Mouse (Mus musculus) heart, postnatal 36 days (tissue): ENCODE data around the gene Josd1. TPM values are rescaled to one million over a fixed set of nuclear protein-coding genes. Genes with fewer than 3 reads are reported as not detected.
A peak's percentile ranks its signal among the peaks of the same experiment; 100 is the strongest.

ENCODE experiments used
- DNase-seq, 2 experiments: peaks; one replicate each; pipeline ENCODE4 v3.0.0; 2021 to 2022
- intact Hi-C: fragments of 180-260 bp; cut with DNase I; formaldehyde crosslinking; loops from one replicate; pipeline ENCODE4 v1.15.1; 2025
- total RNA-seq, 2 experiments: library from RNA; stranded (reverse); gene quantifications; 2 replicates each; pipeline ENCODE4 v1.2.3; 2021

Josd1 gene
- total RNA-seq, result 10 to 100 TPM; 24.2 to 25.0 TPM

DNA sequence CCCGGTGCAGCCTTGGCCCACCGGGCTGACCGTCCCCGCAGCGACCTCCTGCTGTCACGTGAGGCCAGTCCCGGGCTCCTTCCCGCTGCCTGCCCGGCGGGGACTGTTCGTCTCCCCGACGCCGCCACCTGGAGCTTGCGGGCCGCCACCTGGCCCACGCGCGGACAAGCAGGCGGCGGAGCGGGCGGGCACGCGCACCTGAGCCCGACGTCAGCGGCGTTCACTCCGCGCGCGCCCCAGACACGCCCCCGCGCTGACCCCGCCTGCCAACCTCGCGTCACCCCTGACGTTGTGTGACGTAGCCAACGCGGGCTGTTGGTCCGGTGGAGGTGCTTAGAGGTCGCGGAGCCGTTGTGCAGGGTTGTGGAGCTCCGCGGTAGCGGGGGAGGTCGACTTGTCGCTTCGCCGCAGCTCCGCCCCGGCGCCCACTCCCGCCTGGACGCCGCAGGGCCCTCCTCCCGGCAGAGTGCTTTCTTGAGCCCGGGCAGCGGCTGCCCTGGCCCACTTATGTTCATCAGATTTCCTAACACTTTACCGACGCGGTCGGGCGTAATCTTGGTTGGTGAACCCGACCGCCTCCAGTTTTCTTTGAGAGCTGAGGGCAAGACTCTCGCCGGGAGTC is at the start of gene Josd1:
TSS of gene Josd1 (minus strand) at position 274 of the 622 bp plus-strand sequence.
- intact Hi-C loops, result loop anchor here (2.0 kb wide), 3 partner anchors 17 to 47 kb away; partner anchors contain the start of genes Cby1, Fam227a and Tomm22

DNA sequence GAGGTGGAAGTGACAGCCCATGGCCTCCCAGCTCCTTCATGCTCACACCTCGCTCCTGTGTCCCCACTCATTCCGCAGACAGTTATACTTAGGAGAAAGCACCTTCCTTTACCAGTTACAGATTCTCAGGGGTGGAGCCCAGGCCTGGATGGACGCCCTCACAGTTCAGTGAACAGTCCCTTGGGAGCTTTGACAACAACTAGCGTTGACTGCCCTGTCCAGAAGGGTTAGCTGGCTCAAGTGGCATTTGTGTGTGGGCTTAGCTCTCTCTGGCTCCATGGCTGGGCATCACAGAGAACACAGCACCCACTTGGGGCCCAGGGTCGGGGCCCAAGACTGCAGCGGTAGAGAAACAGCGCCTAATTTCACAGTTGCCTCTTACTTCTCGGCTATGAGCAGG is 46.6 kb upstream of the Josd1 start:
- intact Hi-C loops, result loop anchor here (2.0 kb wide), 1 partner anchor 48 kb away; the partner anchor contains the start of gene Josd1
- no peak for DNase-seq

More for the DNA sequence above, at the start of gene Josd1:
- peak; percentile 99 for DNase-seq

DNA sequence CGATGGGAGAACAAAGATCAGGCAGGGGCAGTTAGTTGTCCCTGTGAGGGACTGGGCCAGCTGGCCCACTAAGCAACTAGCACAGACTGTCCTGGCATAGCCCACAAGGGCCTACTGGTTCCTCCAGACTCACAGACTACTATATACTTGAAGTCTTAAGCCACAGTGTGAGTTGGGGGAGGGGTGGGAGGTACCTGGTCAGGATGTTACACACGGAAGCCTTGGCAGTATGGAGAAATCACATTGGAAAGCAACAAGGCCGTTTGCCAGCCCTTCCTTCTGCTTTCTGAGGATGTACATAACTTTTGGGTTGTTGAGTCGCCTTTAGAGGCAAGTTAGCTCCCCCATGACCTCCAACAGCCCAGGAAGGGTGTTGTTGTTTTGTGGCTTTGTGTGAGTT is 45.9 kb upstream of the Josd1 start:
- intact Hi-C loops, result loop anchor here (2.0 kb wide), 1 partner anchor 47 kb away; the partner anchor contains the start of gene Josd1
- no peak for DNase-seq

DNA sequence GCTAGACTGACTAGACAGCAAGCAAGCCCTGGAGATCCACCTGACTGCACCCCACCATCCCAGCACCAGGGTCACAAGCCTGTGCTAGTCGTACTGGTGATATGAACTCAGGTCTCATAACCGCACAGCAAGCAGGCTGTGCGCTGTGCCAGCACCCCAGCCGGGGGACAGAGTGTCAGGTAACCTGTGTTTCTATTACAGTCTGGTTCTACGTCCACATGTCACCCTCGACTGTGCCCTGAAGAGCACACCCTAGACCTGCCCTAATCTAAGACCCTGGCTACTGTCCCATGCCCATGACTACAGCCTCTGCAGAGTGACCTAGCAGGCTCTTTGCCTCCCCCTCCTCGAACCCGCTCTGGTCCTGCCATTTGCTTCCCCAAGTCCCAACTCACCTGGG is 45.5 kb upstream of the Josd1 start:
- intact Hi-C loops, result no loop called here
- DNase-seq, result no peak

DNA sequence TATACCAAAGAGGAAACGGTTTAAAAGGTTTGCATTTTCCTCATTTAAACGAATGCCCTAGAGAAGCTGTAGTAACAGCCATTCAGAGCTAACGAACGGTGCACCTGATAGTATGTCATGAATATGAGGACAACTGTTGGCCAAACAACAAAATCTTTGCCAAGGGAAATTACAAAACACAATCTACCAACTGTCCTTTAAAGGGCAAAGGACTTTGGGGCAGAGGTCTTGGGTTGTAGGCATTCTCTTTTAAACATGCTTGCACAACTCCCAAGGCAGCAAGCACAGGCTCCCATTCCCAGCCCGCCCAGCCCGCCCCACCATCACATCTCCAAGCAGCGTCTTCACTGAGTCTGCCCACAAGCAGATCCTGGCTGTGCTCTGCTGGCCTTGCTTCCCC is 43.8 kb upstream of the Josd1 start:
- intact Hi-C loops, result no loop called here

DNA sequence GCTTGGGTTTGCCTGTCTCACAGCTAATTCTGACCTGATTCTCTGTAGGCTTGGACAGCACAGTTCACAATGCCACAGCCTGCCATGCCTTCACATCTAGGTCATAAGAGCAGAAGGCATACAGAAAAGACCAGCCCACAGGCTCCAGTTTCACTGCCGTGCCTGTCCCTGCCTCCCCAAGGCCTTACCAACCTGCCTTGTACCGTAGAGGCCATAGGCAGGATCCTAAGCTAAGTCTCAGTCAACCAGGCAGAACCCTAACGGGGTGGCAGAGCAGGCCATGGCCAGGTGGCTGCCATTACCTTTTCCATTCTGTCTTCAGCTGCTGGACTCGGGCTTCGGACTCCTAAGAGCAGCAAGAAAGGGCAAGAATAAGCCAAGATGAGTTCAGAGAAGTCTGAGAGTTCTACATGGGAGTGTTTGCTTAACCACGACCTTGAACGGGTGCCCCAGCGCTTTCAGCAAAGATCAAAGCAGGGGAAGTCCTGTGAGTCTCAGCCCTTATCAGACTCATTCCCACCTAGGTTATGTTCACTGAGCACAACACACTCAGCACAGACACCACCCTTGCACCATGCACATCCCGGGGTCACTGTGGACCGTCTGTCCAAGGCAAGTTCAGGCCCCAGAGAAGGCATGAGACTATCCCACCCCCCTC is 41.1 kb upstream of the Josd1 start:
- intact Hi-C loops, result loop anchor here (10.0 kb wide), 1 partner anchor 74 kb away; the partner anchor contains the start of genes Cby1 and Fam227a
- DNase-seq, result no peak

More for the DNA sequence above, 43.8 kb upstream of the Josd1 start:
- no peak for DNase-seq

DNA sequence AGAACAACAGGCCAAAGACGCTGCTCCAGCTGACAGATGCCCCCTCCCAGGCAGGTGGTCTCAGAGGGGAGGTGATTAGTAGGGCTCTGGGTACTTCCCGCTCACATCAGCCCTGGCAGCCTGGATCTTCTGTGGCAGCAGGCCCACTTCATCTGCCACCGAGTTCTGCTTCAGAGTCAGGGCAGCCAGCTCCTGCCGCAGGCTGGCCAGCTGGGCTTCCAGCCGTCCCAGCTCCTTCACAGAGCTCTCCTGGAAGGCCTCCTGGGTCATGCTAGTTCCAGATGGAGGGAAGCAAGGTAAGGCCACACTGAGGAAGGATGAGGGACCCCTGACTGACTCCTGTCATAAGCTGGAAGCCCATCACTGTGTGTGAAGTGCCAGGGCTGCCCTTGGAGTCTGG is 40.6 kb upstream of the Josd1 start:
- no peak for DNase-seq
- intact Hi-C loops, result loop anchor here (10.0 kb wide), 1 partner anchor 74 kb away; the partner anchor contains the start of genes Cby1 and Fam227a

DNA sequence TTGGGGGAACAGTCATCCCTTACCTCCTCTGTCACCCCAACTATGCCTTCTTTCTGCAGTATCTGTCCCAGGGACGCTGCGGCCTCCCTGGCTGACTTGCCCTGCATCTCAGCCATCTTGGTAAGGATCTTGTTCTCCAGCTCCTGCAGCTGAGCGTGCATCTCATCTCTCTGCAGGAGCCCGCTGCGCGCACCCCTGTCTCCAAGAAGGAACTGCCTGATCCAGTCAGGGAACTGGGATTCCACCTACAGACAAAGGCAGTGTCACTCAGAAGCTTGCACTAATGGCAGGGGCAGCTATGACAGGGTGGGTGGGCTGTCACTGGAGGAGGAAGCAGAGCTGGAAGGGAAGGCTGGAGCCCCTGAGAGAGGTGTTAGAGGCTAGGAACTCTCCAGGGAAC is 40.1 kb upstream of the Josd1 start:
- intact Hi-C loops, result loop anchor here (10.0 kb wide), 1 partner anchor 73 kb away; the partner anchor contains the start of genes Cby1 and Fam227a
- DNase-seq, result no peak

DNA sequence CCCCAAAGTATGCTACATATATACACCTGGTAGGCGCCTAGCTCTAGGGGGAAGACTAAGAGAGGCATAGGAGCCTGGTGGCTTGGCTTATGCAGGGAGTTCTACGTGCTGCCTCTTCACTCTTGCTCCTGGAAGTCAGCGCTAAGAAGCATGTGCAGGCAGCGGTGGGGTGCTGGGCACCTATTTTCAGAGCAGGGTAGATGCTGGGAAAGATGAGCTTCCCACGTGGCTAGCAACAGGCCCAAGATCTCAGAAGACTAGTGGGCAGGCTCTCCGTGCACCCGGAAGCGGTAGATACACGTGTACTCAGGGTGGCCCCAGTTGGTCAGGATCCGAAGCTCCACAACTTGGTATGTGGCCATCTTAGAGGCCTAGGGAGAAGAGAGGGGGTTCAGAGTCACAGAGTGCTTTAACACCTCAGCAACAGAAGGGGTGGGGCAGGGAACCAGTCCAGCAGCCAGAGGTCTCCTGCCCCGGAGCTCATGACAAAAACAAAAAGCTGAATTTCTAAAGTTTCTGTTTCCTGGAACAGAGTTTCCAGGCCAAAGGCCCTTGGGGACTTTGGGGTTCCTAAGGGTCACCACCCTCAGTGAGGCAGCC is 37.6 kb upstream of the Josd1 start:
- no peak for DNase-seq
- intact Hi-C loops, result loop anchor here (10.0 kb wide), 1 partner anchor 70 kb away; the partner anchor contains the start of genes Cby1 and Fam227a

DNA sequence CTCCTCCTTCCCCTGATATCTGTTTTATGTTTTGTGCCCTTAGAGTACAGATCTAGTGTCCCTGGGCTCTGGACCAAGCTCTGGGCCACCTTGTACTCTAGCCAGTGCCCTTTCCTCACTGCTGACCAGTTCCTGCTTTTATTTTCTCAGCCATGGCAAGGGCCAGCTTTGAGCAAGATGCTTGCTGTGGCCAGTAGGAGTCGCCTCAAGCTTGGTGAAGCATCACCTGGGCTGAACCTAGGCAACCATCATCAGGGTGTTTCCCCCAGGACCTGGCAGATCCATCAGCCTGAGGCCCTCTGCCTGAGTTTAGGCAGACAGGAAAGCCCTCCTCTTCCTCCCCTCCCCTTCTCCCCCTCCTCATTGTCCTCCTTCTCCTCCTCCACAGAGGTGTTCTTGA is 35.7 kb upstream of the Josd1 start:
- intact Hi-C loops, result loop anchor here (10.0 kb wide), 1 partner anchor 69 kb away; the partner anchor contains the start of genes Cby1 and Fam227a

DNA sequence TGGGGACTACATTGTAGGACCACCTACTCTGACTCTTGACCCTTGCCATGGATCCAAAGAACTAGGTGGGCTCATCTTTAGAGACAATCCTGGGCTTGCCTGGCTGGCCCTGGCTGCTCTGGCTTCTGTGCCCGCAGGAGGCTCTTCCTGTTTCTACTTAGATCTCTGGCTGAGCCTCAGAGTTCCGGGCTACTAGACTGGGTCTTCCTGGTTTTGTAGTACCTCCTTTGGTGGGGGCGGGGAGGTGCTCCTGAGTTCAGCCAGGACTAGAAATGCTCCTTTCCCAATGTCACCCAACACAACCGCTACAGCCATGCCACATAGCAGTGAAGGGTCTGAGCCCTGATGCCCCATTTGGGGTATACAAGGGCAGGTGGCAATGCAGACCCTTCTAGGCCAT is 33.1 kb upstream of the Josd1 start:
- no peak for DNase-seq
- intact Hi-C loops, result loop anchor here (10.0 kb wide), 1 partner anchor 66 kb away; the partner anchor contains the start of genes Cby1 and Fam227a

More for the DNA sequence above, 35.7 kb upstream of the Josd1 start:
- DNase-seq, result peak in 1 of 2 experiments; percentile 34

DNA sequence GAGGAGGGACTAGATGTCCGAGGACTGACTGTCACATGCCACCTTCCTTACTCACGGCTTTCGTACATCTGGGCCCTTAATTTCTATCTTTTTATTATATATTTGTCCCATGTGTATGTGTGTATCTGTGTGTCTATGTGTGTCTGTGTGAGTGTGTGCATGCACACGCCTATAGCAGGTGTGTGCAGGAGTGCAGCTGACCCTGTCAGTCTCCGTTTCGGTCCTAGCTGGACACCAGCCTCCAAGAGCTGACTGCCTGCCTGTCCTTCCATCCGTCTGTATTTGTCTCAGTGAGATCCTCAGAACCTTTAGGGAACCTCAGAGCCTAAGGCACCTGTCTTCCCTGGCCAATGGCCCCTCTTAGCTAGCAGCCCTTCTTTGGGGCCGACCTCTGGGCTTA is 32.5 kb upstream of the Josd1 start:
- no peak for DNase-seq
- intact Hi-C loops, result loop anchor here (10.0 kb wide), 1 partner anchor 65 kb away; the partner anchor contains the start of genes Cby1 and Fam227a

DNA sequence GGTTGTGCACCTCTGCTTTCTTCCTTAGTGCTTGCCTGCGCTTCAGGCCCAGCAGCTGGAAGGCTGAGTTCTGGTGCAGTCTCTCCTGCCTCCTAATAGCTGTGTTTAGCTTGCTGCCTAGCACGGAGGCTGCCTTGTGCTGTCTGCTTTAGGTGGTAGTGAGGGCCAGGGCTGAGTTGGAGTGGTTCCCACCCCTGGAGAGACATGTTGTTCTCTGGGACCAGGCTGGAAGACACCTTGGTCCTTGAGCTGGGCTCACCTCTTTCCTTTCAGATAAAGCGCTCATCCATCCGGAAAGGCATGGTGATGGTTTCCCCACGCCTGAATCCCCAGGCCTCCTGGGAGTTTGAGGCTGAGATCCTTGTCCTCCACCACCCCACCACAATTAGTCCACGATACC is 29.0 kb upstream of the Josd1 start:
- intact Hi-C loops, result no loop called here
- DNase-seq, result no peak

DNA sequence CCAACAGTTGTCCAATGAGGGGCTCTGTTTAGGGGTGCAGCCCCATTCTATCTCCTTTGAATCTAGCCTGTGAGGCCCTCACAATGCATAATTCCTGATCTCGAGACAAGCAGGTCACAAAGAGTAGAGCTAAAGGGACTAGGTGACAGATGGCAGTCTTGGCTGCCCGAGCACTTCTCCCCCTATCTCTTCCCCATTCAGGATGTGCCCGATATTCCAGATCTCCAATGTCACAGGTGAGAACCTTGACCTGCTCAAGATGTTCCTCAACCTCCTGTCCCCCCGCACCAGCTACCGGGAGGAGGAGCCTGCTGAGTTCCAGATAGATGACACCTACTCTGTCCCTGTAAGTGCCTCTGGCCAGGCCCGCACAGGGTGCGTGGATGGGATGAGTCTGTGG is 27.9 kb upstream of the Josd1 start:
- no peak for DNase-seq
- intact Hi-C loops, result no loop called here

DNA sequence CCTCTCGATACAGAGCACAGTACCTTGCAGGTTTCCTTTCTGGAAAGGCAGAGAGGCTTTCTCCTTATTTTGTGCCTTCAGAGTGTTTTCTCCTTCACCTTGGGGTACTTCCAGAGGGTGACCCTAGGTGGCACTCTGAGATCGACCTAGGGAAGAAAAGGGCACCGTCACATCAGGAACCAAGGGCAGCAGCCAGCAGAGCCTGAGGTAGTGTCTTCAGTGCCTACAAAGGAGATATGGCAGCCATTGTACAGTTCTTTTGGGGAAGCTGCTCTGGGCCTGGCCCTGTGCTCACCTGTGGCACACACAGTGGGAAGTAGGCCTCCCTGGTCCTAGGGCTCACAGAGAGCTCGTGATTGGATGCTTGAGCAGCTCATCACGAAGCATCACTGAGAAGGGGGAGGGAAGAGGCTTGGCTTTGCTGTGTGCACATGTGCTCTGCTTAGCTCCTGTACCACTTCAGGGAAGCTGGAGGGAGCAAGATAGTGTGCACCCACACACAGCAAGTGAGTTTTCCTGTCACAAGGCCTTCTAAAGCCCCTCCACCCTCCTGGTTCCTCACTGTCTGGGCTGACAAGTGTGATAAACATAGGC is 20.6 kb upstream of the Josd1 start:
- intact Hi-C loops, result no loop called here
- no peak for DNase-seq

DNA sequence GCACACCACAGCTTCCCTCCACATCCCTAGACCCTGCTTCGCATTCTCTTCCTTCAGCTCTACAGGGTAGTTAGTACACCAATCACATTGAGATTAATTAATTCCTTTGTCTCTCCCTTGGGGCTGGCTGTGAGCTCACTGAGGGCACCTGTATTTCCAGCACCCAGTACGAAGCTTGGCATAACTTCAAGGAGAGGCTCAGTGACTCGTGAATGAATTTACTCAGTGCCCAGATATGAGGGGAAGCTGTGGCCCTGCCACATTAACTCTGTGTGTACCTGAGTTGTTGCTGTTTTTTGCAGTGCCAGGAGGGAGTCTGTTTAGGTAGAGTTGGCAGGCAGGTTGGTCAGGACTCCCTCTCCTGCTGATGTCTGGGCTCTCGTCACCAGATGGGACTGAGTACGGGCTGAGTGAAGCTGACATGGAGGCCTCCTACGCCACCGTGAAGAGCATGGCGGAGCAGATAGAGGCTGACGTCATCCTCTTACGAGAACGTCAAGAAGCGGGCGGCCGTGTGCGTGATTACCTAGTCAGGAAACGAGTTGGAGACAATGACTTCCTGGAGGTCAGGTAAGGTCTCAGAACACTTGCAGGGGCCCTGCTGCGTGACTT is 19.0 kb upstream of the Josd1 start:
- intact Hi-C loops, result no loop called here
- no peak for DNase-seq

DNA sequence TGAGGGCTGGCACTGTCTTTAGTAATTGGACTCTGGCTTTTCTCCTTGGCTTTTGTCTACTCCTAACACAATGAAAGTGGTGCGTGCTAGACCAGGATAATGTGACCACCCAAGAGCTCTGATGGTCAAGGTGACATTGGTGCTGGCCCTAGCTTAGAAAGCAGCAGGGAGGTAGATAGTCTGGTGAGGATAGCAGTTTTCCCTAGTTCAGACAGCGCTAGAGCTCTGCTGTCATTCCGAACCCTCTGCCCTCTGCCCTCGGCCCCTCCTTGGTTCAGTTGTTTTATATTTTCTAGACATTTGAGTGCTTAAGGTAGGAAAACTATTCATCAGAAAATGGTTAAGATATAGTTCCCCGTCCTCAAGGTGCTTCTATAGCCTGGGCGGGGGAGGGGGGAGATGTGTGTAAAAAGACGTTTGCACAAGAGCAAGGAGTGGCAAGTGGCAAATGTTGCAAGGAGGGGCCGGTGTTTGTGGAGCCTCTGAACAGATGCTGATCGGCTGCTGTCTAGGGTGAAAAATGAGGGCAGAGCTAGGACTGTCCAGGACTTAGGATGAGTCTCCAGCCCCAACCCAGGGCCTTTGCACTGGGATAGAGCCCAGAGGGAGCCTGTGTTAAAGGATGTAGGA is 10.0 kb upstream of the Josd1 start:
- intact Hi-C loops, result no loop called here
- no peak for DNase-seq

DNA sequence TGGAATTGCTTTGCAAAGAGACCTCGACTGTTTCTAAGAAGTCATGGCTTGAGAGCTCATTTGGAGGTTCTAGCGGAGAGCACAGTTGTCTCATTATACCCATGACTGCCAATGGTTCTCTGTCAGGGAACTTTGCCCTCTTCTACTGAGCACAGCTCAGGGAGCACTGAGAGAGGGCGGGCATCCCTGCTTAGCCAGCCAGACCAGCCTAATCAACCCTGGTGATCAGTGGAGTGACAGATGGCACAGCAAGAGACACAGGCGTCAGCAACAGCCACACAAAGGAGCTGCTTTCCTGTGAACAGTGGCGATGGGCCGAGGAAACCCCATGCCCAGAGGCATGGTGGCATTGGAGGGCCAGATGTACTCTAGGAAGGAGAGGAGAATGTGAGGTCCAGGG is 9.3 kb upstream of the Josd1 start:
- intact Hi-C loops, result no loop called here
- DNase-seq, result no peak

DNA sequence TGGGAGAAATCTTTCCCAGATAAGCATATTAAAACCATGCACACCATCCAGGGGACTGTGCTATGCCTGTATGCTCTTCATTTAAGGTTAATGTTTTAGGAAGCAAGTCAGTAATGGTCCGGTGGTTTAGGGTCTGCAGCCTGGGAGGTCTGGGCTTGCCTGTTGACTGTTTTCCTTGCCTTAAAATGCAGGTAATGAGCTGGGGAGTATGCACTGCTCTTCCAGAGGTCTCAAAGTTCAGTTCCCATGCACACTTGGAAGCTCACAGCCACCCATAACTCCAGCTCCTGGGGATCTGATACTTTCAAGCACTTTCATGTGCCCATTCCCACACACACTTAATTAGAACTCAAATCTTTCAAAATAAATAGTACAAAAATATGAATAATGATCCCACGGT is 8.8 kb upstream of the Josd1 start:
- DNase-seq, result no peak
- intact Hi-C loops, result no loop called here

DNA sequence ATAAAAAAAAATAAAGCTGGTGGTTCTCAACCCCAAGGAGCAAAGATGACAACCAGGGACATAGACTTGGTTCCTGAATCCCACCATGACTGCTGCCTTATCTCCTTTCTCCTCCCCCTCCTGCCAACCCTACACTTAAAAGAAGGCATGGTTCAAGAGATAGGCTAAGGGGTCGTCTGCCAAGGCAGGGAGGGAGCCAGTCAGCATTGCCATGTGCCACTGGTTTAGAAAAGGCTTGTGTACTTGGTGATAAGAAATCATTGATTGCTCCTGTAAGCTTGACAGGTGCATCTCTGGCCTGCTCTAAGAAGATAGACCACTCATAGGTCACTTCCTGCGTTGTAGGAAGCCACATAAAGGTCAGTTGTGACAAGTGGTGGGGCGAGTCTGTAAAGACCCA is 7.8 kb upstream of the Josd1 start:
- intact Hi-C loops, result no loop called here
- no peak for DNase-seq
